Mouse (Mus musculus) heart, adult 2 months (tissue): ENCODE measurements around the gene Abca5.

Experiments
- CTCF ChIP-seq: fragments of 200-600 bp; IDR thresholded peaks from 2 replicates; pipeline ENCODE4 v1.8.1; 2022; ENCODE audit warnings: antibody characterized with exemption, mild to moderate bottlenecking, moderate library complexity
- POLR2A ChIP-seq: fragments of 200-500 bp; IDR thresholded peaks from 2 replicates; pipeline ENCODE4 v1.6.1; 2011; ENCODE audit warnings: mild to moderate bottlenecking, low read depth, low read length, control low read depth; ENCODE audit not compliant: insufficient read depth

DNA sequence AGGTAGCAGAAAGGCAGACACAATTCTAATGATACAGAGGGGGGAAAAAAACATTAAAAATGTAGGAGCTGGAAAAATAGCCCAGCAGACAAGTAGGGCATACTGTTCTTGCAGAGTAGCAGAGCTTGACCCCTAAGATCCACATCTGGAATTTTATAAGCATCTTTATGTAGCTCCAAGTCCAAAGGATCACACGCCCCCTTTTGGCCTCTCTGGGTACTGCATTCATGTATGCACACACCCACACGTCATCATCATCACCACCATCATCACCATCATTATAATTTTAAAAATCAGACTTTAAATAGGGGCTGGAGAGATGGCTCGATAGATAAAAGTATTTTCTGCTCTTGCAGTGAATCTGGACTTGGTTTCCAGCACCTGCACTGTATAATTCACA, 29.4 kb upstream of the Abca5 start:
- TF ChIP-seq CTCF, result peak; percentile 43
- no peak for TF ChIP-seq POLR2A
